Mouse (Mus musculus): ENCODE results near the gene Rbbp7. TPM values are rescaled to one million over a fixed set of nuclear protein-coding genes. Genes with fewer than 3 reads are reported as not detected.

Rbbp7 gene
- polyA plus RNA-seq, 1 experiment from 2014 or later = 548 TPM

- peak; percentile 80 for ATAC-seq (ENCODE audit: insufficient number of reproducible peaks, insufficient read depth, low FRiP score, low read depth)
- Histone ChIP-seq H3K4me1 (ENCODE audit: control insufficient read depth, insufficient read depth, low read length) (no peaks in the 10 kb centered on the region), H3K4me2 (replicated peaks; ENCODE audit: low read depth, low read length) (peak overlapping the region; percentile 45), H3K27me3 (ENCODE audit: control insufficient read depth, insufficient read depth, low read length) (no peaks in the 10 kb centered on the region), H3K4me3 (ENCODE audit: low read depth, low read length) (peak overlapping the region; percentile 26), H3K9ac (replicated peaks; ENCODE audit: low read depth, low read length) (no peak overlapping the region), H3K36me3 (ENCODE audit: control insufficient read depth, insufficient read depth, low read length) (no peaks in the 10 kb centered on the region), H3K9me3 (ENCODE audit: control insufficient read depth, low read depth, low read length) (no peaks in the 10 kb centered on the region), H3K27ac (ENCODE audit: low read length) (peak overlapping the region; percentile 84)
- 29% methylated on average over 9 of the region's 9 CpGs for WGBS
Observed at GRCm38 (mm10) chrX:162736140-162736659, 24.0 kb upstream of the Rbbp7 start.

DNA sequence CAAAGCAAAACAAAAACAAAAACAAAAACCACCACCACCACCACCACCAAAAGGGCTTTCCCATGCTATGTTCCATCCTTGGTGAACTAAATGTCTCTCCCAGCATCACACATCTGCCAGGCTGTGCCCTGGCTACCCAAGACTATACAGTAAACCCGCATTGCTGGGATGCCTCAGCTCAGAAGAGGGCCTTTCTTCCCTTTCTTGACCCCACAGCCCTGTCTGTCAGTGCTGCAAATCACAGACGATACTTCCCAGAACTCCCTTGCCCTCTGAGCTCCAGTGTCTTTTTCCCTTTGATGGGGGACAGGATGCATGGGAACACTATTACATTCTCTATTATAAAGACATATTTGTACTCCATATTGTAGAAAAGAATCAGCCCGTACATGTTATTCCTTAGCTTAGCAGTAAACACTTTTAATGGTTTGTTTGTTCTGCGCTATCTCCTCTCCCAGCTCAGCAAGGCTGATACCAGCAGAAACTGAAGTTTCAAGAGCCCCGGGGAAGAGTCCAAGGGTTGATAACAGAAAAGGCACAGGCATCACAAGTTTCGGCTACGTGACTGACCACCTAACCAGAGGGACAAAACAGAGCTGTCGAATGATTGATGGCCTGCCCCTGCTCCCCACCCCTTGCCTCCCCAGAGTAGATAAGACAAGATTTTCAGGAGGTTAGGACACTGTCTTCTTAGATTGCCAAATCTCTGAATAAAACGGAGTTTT, 11.3 kb upstream of the Rbbp7 start:
- no peak overlapping the region for H3K27ac ChIP-seq (ENCODE audit: low read length)
- no peak overlapping the region for H3K4me3 ChIP-seq (ENCODE audit: low read depth, low read length)
- H3K9ac ChIP-seq (replicated peaks; ENCODE audit: low read depth, low read length) = no peak overlapping the region
- no peaks in the 10 kb centered on the region for H3K27me3 ChIP-seq (ENCODE audit: control insufficient read depth, insufficient read depth, low read length)
- ATAC-seq (ENCODE audit: insufficient number of reproducible peaks, insufficient read depth, low FRiP score, low read depth) = no peak
- H3K9me3 ChIP-seq (ENCODE audit: control insufficient read depth, low read depth, low read length) = no peaks in the 10 kb centered on the region
- no peaks in the 10 kb centered on the region for H3K4me1 ChIP-seq (ENCODE audit: control insufficient read depth, insufficient read depth, low read length)
- no peak overlapping the region for H3K4me2 ChIP-seq (replicated peaks; ENCODE audit: low read depth, low read length)
- 40% methylated on average over 9 of the region's 9 CpGs for WGBS
- H3K36me3 ChIP-seq (ENCODE audit: control insufficient read depth, insufficient read depth, low read length) = no peaks in the 10 kb centered on the region

DNA sequence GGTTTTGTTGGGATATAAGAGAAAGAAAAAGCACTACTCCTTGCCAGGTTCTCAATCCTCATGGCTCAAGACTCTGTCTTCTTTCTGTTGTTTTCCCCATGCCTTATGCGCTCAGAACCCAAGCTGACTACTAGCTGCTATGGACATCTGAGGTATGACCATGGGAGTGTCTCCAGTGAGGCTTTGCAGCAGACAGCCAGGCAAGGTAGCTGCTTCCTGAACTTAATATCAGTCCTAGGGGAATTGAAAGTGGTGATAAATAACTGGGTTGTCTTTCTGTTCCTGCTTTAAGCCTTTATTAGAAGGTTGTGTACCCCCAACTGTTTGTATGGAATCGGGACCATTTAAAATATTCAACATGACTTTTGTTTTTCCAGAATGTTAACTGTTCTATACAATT, 7.8 kb upstream of the Rbbp7 start:
- Histone ChIP-seq H3K4me1 (ENCODE audit: control insufficient read depth, insufficient read depth, low read length) (no peaks in the 10 kb centered on the region), H3K9ac (replicated peaks; ENCODE audit: low read depth, low read length) (no peak overlapping the region), H3K4me2 (replicated peaks; ENCODE audit: low read depth, low read length) (no peak overlapping the region), H3K27me3 (ENCODE audit: control insufficient read depth, insufficient read depth, low read length) (no peaks in the 10 kb centered on the region), H3K9me3 (ENCODE audit: control insufficient read depth, low read depth, low read length) (no peaks in the 10 kb centered on the region), H3K4me3 (ENCODE audit: low read depth, low read length) (no peak overlapping the region), H3K27ac (ENCODE audit: low read length) (no peak overlapping the region), H3K36me3 (ENCODE audit: control insufficient read depth, insufficient read depth, low read length) (no peaks in the 10 kb centered on the region)
- 93% methylated on average over 2 of the region's 2 CpGs for WGBS
- no peak for ATAC-seq (ENCODE audit: insufficient number of reproducible peaks, insufficient read depth, low FRiP score, low read depth)

DNA sequence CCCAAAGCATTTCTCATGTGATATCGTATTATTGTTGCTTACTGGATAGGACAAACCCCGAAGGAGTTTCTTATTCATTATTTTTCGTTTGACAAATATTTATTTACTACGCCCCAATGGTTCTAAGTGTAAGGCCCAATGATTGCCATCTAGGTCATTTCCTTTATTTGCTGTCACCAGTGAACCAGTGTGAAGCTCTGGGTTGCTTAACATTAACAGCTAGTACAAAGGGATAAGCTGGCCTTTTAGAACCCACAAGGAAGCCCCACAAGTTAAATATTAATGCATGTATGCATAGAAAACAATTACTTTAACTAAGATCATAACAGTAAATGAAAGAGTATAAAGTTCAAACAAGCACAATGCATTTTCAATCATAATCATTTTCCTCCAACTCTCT, 5.9 kb upstream of the Rbbp7 start:
- no peaks in the 10 kb centered on the region for H3K9me3 ChIP-seq (ENCODE audit: control insufficient read depth, low read depth, low read length)
- no peak overlapping the region for H3K4me2 ChIP-seq (replicated peaks; ENCODE audit: low read depth, low read length)
- H3K4me1 ChIP-seq (ENCODE audit: control insufficient read depth, insufficient read depth, low read length) = no peaks in the 10 kb centered on the region
- H3K36me3 ChIP-seq (ENCODE audit: control insufficient read depth, insufficient read depth, low read length) = no peaks in the 10 kb centered on the region
- H3K4me3 ChIP-seq (ENCODE audit: low read depth, low read length) = no peak overlapping the region
- no peak overlapping the region for H3K9ac ChIP-seq (replicated peaks; ENCODE audit: low read depth, low read length)
- H3K27ac ChIP-seq (ENCODE audit: low read length) = no peak overlapping the region
- H3K27me3 ChIP-seq (ENCODE audit: control insufficient read depth, insufficient read depth, low read length) = no peaks in the 10 kb centered on the region
- WGBS = 86% methylated on average over 4 of the region's 4 CpGs
- no peak for ATAC-seq (ENCODE audit: insufficient number of reproducible peaks, insufficient read depth, low FRiP score, low read depth)

GRCm38 (mm10) chrX:162756058-162756457, 4.1 kb upstream of the Rbbp7 start:
- no peak for ATAC-seq (ENCODE audit: insufficient number of reproducible peaks, insufficient read depth, low FRiP score, low read depth)
- Histone ChIP-seq H3K9me3 (ENCODE audit: control insufficient read depth, low read depth, low read length) (no peaks in the 10 kb centered on the region), H3K27me3 (ENCODE audit: control insufficient read depth, insufficient read depth, low read length) (no peaks in the 10 kb centered on the region), H3K4me1 (ENCODE audit: control insufficient read depth, insufficient read depth, low read length) (no peaks in the 10 kb centered on the region), H3K4me2 (replicated peaks; ENCODE audit: low read depth, low read length) (no peak overlapping the region), H3K9ac (replicated peaks; ENCODE audit: low read depth, low read length) (no peak overlapping the region), H3K27ac (ENCODE audit: low read length) (no peak overlapping the region), H3K4me3 (ENCODE audit: low read depth, low read length) (no peak overlapping the region), H3K36me3 (ENCODE audit: control insufficient read depth, insufficient read depth, low read length) (no peaks in the 10 kb centered on the region)
- WGBS = 59% methylated on average over 7 of the region's 7 CpGs

DNA sequence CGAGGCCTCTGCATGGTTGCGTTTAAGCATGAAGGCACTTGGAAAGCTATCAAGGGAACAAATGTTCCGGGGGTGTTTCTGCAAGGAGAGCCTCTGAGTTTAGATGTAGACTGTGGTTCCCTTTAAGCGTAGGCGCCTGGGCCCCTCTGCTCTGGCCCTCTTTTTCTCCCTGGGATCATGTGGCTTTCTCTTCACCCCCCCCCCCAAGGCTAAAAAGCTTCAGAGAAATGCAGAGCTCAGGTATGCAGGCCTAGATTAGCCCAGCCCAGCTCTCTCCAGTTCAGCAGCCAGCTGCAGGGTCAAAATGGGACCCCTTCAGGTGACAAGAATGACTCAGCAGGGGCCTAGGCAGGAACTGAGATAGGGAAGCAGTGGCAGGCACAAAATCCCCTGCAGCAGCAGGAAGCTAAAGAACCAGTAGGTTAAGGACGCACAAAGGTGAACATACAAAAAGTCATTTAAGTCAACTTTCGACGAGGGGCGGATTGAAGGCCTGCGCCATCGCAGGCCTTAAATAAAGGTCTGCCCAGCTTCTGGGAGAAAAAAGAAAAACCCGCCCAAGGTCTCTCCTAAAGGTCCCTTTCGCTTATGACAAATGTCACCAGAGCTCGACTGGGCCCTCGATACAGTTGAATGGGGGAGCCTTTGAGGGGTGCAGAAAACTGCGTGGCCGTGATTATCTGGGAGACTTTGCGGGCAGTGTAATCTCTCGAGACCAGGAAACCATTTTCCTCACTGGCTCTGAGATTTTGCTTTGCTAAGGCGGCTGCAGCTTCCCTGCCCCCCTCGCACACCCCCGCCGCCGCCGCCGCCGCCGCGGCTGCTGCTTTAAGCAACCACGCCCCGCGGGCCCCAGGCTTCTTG, 719 bp upstream of the Rbbp7 start:
- Histone ChIP-seq H3K27ac (ENCODE audit: low read length) (peak overlapping the region; percentile 94), H3K9ac (replicated peaks; ENCODE audit: low read depth, low read length) (0 out of 2 replicates have a peak overlapping the region, but pooled peaks have one; percentile 10), H3K27me3 (ENCODE audit: control insufficient read depth, insufficient read depth, low read length) (no peaks in the 10 kb centered on the region), H3K36me3 (ENCODE audit: control insufficient read depth, insufficient read depth, low read length) (peaks cover 6% of the 10 kb centered on the region; the same call in 1 of the 2 replicates), H3K9me3 (ENCODE audit: control insufficient read depth, low read depth, low read length) (no peaks in the 10 kb centered on the region), H3K4me3 (ENCODE audit: low read depth, low read length) (peak overlapping the region; percentile 15; the same call in 1 of the 2 replicates), H3K4me1 (ENCODE audit: control insufficient read depth, insufficient read depth, low read length) (no peaks in the 10 kb centered on the region), H3K4me2 (replicated peaks; ENCODE audit: low read depth, low read length) (peak overlapping the region; percentile 22)
- ATAC-seq (ENCODE audit: insufficient number of reproducible peaks, insufficient read depth, low FRiP score, low read depth) = peak; percentile 39
- WGBS = 26% methylated on average over 32 of the region's 32 CpGs

DNA sequence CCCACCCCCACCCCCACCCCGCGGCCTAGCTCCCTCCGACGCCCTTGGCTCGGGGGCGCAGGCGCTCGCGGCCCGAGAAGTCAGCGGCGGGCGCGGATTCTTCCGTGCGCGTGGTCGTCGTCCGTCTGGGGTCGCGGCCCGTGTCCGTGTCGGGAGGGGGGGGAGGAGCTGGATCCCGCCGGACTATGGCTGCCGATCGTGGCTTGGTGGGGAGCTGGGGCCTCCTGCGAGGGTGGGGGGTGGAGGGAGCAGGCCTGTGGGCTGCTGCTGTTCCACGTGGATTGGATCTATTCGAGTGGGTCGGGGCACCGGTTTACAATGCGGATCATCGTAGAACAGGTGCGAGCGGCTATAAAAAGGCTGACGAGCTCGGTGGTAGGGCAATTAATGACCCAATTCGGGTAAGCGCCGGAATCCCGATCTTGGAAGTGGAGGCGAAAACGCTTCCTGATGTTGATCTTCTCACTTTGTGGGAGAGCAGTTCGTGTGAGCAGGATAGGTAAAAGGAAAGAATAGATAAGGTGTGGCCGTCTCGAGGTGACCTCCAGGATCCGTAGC, 835 bp downstream of the Rbbp7 start:
- Histone ChIP-seq H3K9me3 (ENCODE audit: control insufficient read depth, low read depth, low read length) (no peaks in the 10 kb centered on the region), H3K9ac (replicated peaks; ENCODE audit: low read depth, low read length) (peak overlapping the region; percentile 85), H3K4me3 (ENCODE audit: low read depth, low read length) (peak overlapping the region; percentile 61), H3K27me3 (ENCODE audit: control insufficient read depth, insufficient read depth, low read length) (no peaks in the 10 kb centered on the region), H3K36me3 (ENCODE audit: control insufficient read depth, insufficient read depth, low read length) (peaks cover 11% of the 10 kb centered on the region; the same call in 1 of the 2 replicates), H3K27ac (ENCODE audit: low read length) (peak overlapping the region; percentile 99), H3K4me2 (replicated peaks; ENCODE audit: low read depth, low read length) (peak overlapping the region; percentile 44), H3K4me1 (ENCODE audit: control insufficient read depth, insufficient read depth, low read length) (no peaks in the 10 kb centered on the region)
- 15% methylated on average over 42 of the region's 50 CpGs for WGBS
- ATAC-seq (ENCODE audit: insufficient number of reproducible peaks, insufficient read depth, low FRiP score, low read depth) = no peak

DNA sequence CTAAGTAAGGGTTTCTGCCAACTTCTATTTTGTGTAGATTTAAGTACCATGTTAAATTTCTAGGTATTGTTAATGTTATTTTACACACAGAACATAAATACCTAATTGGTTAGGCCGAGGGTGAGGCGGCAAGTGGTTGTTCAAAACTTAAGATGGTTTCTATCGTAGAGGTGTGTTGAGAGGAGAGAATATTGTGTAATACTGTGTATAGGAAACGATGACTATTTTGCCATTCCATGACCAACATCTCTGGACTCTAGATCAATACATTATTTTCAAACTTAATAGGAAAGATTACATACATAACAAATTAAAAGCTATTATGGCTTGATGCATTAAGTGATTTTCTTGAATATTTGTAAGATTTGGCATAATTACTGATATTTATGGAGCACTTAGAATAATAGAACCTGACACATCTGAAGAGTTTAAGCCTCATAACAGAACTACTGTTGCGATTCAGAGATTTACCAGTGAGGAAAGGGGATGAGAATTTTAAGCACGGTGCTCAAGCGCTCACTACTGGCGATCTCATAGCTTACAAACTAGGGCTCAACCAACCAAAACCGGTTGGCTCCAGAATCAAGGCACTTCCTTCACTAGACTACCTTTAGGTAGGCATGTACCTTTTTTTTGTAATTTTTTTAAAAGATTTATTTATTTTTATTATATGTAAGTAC, 1.7 kb downstream of the Rbbp7 start:
- WGBS = 37% methylated on average over 9 of the region's 9 CpGs

More for the DNA sequence above, 1.7 kb downstream of the Rbbp7 start:
- H3K9ac ChIP-seq (replicated peaks; ENCODE audit: low read depth, low read length) = 0 out of 2 replicates have a peak overlapping the region, but pooled peaks have one; percentile 85
- peak overlapping the region; percentile 44 for H3K4me2 ChIP-seq (replicated peaks; ENCODE audit: low read depth, low read length)
- ATAC-seq (ENCODE audit: insufficient number of reproducible peaks, insufficient read depth, low FRiP score, low read depth) = no peak
- H3K9me3 ChIP-seq (ENCODE audit: control insufficient read depth, low read depth, low read length) = no peaks in the 10 kb centered on the region
- H3K36me3 ChIP-seq (ENCODE audit: control insufficient read depth, insufficient read depth, low read length) = peaks cover 11% of the 10 kb centered on the region; the same call in 1 of the 2 replicates
- no peaks in the 10 kb centered on the region for H3K4me1 ChIP-seq (ENCODE audit: control insufficient read depth, insufficient read depth, low read length)
- H3K27me3 ChIP-seq (ENCODE audit: control insufficient read depth, insufficient read depth, low read length) = no peaks in the 10 kb centered on the region
- no peak overlapping the region for H3K27ac ChIP-seq (ENCODE audit: low read length)
- peak overlapping the region; percentile 61 for H3K4me3 ChIP-seq (ENCODE audit: low read depth, low read length)
